Mouse (Mus musculus): Measurements from ENCODE around the gene Susd6.

Susd6 gene

GRCm38 (mm10) chr12:80833541-80833940 is 43.2 kb downstream of the Susd6 start:
- no peak for ATAC-seq (ENCODE audit: insufficient number of reproducible peaks, low FRiP score, low TSS enrichment)

- ATAC-seq (ENCODE audit: insufficient number of reproducible peaks, low FRiP score, low TSS enrichment): no peak; the same call in 1 of the 2 replicates
Observed at GRCm38 (mm10) chr12:80834156-80834900, 44.0 kb downstream of the Susd6 start.

- ATAC-seq (ENCODE audit: insufficient number of reproducible peaks, low FRiP score, low TSS enrichment): no peak
Observed at GRCm38 (mm10) chr12:80834901-80835570, 44.7 kb downstream of the Susd6 start.

- ATAC-seq (ENCODE audit: insufficient number of reproducible peaks, low FRiP score, low TSS enrichment): no peak
Observed at GRCm38 (mm10) chr12:80837614-80838013, 47.3 kb downstream of the Susd6 start.

- ATAC-seq (ENCODE audit: insufficient number of reproducible peaks, low FRiP score, low TSS enrichment): no peak
Observed at GRCm38 (mm10) chr12:80838271-80838670, 48.0 kb downstream of the Susd6 start.

GRCm38 (mm10) chr12:80838787-80839186 is 48.5 kb downstream of the Susd6 start:
- no peak for ATAC-seq (ENCODE audit: insufficient number of reproducible peaks, low FRiP score, low TSS enrichment)

- ATAC-seq (ENCODE audit: insufficient number of reproducible peaks, low FRiP score, low TSS enrichment): no peak
Observed at GRCm38 (mm10) chr12:80839631-80840030, 49.3 kb downstream of the Susd6 start.

- ATAC-seq (ENCODE audit: insufficient number of reproducible peaks, low FRiP score, low TSS enrichment): no peak
Observed at GRCm38 (mm10) chr12:80841618-80842017, 51.3 kb downstream of the Susd6 start.

GRCm38 (mm10) chr12:80842609-80843008 is 52.3 kb downstream of the Susd6 start:
- ATAC-seq (ENCODE audit: insufficient number of reproducible peaks, low FRiP score, low TSS enrichment): no peak

GRCm38 (mm10) chr12:80843236-80843635 is 52.9 kb downstream of the Susd6 start:
- ATAC-seq (ENCODE audit: insufficient number of reproducible peaks, low FRiP score, low TSS enrichment): no peak

- ATAC-seq (ENCODE audit: insufficient number of reproducible peaks, low FRiP score, low TSS enrichment): no peak
Observed at GRCm38 (mm10) chr12:80843651-80844444, 53.5 kb downstream of the Susd6 start.

GRCm38 (mm10) chr12:80845901-80846300 is 55.6 kb downstream of the Susd6 start:
- ATAC-seq (ENCODE audit: insufficient number of reproducible peaks, low FRiP score, low TSS enrichment): no peak

GRCm38 (mm10) chr12:80846861-80847268 is 56.6 kb downstream of the Susd6 start:
- no peak for ATAC-seq (ENCODE audit: insufficient number of reproducible peaks, low FRiP score, low TSS enrichment)

- no peak for ATAC-seq (ENCODE audit: insufficient number of reproducible peaks, low FRiP score, low TSS enrichment)
Observed at GRCm38 (mm10) chr12:80852001-80852400, 61.7 kb downstream of the Susd6 start.

GRCm38 (mm10) chr12:80853737-80854136 is 63.4 kb downstream of the Susd6 start:
- no peak for ATAC-seq (ENCODE audit: insufficient number of reproducible peaks, low FRiP score, low TSS enrichment)

GRCm38 (mm10) chr12:80854671-80855070 is 64.4 kb downstream of the Susd6 start:
- no peak for ATAC-seq (ENCODE audit: insufficient number of reproducible peaks, low FRiP score, low TSS enrichment)

- ATAC-seq (ENCODE audit: insufficient number of reproducible peaks, low FRiP score, low TSS enrichment): peak; percentile 52; the same call in 1 of the 2 replicates
Observed at GRCm38 (mm10) chr12:80855100-80855499, 64.8 kb downstream of the Susd6 start.

GRCm38 (mm10) chr12:80855581-80855980 is 65.3 kb downstream of the Susd6 start:
- no peak for ATAC-seq (ENCODE audit: insufficient number of reproducible peaks, low FRiP score, low TSS enrichment)

- ATAC-seq (ENCODE audit: insufficient number of reproducible peaks, low FRiP score, low TSS enrichment): no peak
Observed at GRCm38 (mm10) chr12:80857636-80858293, 67.5 kb downstream of the Susd6 start.

GRCm38 (mm10) chr12:80858307-80858706 is 68.0 kb downstream of the Susd6 start:
- ATAC-seq (ENCODE audit: insufficient number of reproducible peaks, low FRiP score, low TSS enrichment): no peak
